Mouse (Mus musculus) embryonic fibroblast, embryonic 13.5 days (primary cell): ENCODE measurements around the gene Prkrip1.

Source experiments
- CTCF ChIP-seq: IDR thresholded peaks from 2 replicates; pipeline ENCODE4 v1.5.1; 2011; ENCODE audit warnings: mild to moderate bottlenecking, control low read depth, low read length, moderate library complexity, borderline replicate concordance; ENCODE audit not compliant: insufficient read depth
- POLR2A ChIP-seq: IDR thresholded peaks from 2 replicates; pipeline ENCODE4 v1.6.1; 2011; ENCODE audit warnings: low read depth, mild to moderate bottlenecking, control low read depth, low read length, moderate library complexity

DNA sequence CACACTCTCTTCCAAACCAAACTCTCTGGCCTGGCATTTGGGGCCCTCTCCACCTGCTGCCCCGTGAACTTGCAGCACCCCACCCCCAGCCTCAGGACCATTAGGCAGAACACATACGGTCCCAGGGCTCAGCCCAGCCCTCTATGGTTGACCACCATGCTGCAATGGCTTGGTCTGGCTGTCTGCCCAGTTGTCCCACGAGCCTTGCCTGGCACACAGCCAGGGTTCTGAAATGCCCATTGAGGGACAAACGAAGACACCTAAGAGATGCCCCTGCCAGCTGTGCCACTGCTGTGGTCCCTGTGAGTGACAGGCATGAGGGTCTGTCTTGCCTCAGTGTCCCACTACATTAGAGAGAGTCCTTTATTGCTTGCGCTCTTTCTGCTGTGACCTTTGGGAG, 17.2 kb upstream of the Prkrip1 start:
- TF ChIP-seq POLR2A, result no peak
- no peak for TF ChIP-seq CTCF
